Mouse (Mus musculus): ENCODE results near the gene 5730522E02Rik. TPM values are rescaled to one million over a fixed set of nuclear protein-coding genes. Genes with fewer than 3 reads are reported as not detected.

5730522E02Rik gene
- polyA plus RNA-seq, 1 experiment from 2014 or later: 13.4 TPM

- peak; percentile 37 for ATAC-seq (ENCODE audit: low read depth)
- H3K4me1 ChIP-seq (replicated peaks): peaks cover 45% of the 10 kb centered on the region
- no peaks in the 10 kb centered on the region for H3K36me3 ChIP-seq
- no peaks in the 10 kb centered on the region for H3K9me3 ChIP-seq
- 18% methylated on average over 16 of the region's 16 CpGs for whole genome bisulfite sequencing
- H3K27ac ChIP-seq (replicated peaks): peak overlapping the region; percentile 84
- no peak overlapping the region for H3K4me3 ChIP-seq
- H3K27me3 ChIP-seq: no peaks in the 10 kb centered on the region
- H3K9ac ChIP-seq: peak overlapping the region; percentile 47
- peak overlapping the region; percentile 36 for H3K4me2 ChIP-seq
Observed at GRCm38 (mm10) chr11:25856629-25857568, 353.7 kb downstream of the 5730522E02Rik start.

DNA sequence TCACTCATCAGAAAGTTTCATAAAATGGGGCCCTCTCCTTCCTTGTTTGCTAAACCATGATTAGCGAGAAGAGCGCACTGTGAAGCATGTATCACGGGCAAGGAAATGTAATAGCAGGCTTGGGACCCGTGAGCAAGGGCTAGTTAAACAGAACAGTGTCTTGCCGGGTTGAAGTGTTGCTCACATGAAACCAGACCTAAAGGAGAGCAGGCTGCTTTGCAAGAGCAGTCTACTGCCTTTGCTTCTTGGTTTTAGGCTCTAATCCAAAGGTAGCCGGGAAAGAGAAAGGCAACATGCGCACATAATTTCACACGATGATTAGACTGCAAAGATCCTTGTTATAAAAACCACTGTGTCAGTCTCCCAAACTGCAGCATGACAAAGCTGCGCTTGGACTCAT lies 354.8 kb downstream of the 5730522E02Rik start:
- Histone ChIP-seq H3K36me3 (no peaks in the 10 kb centered on the region), H3K4me1 (replicated peaks) (peaks cover 45% of the 10 kb centered on the region), H3K27me3 (no peaks in the 10 kb centered on the region), H3K27ac (replicated peaks) (peak overlapping the region; percentile 84), H3K4me3 (no peak overlapping the region), H3K4me2 (peak overlapping the region; percentile 36), H3K9ac (peak overlapping the region; percentile 26; the same call in 1 of the 2 replicates), H3K9me3 (no peaks in the 10 kb centered on the region)
- 33% methylated on average over 9 of the region's 9 CpGs for WGBS
- ATAC-seq (ENCODE audit: low read depth): no peak

DNA sequence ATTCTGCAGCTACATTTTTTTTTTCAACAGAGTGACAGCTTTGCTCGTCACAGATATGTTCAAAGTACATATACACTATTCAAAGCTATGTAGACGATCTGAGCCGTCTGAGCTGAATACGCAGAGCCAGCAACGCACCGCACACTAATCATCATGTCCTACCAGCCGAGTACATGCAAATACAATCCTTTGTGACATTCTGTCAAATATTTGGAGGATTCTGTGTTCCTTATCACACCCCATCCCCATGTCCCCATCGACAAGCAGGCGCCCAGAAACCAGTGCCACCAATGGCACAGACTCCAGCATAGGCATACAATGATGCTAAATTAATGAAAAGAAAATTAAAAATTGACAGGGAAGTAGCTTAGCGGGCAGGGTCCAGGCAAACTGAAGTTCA lies 356.3 kb downstream of the 5730522E02Rik start:
- Histone ChIP-seq H3K27me3 (no peaks in the 10 kb centered on the region), H3K27ac (replicated peaks) (peak overlapping the region; percentile 84), H3K9ac (no peak overlapping the region), H3K4me2 (no peak overlapping the region), H3K4me1 (replicated peaks) (peaks cover 45% of the 10 kb centered on the region), H3K9me3 (no peaks in the 10 kb centered on the region), H3K36me3 (no peaks in the 10 kb centered on the region), H3K4me3 (no peak overlapping the region)
- ATAC-seq (ENCODE audit: low read depth): no peak
- 43% methylated on average over 10 of the region's 10 CpGs for WGBS

- H3K9me3 ChIP-seq: no peaks in the 10 kb centered on the region
- H3K27me3 ChIP-seq: no peaks in the 10 kb centered on the region
- H3K4me3 ChIP-seq: no peak overlapping the region
- 26% methylated on average over 5 of the region's 5 CpGs for WGBS
- ATAC-seq (ENCODE audit: low read depth): no peak
- no peaks in the 10 kb centered on the region for H3K36me3 ChIP-seq
- H3K9ac ChIP-seq: 0 out of 2 replicates have a peak overlapping the region, but pooled peaks have one; percentile 41
- H3K4me1 ChIP-seq (replicated peaks): peaks cover 45% of the 10 kb centered on the region
- H3K27ac ChIP-seq (replicated peaks): peak overlapping the region; percentile 71
- H3K4me2 ChIP-seq: no peak overlapping the region
Observed at GRCm38 (mm10) chr11:25853032-25853431, 357.5 kb downstream of the 5730522E02Rik start.

GRCm38 (mm10) chr11:25848824-25849644 lies 361.5 kb downstream of the 5730522E02Rik start:
- Histone ChIP-seq H3K36me3 (no peaks in the 10 kb centered on the region), H3K4me1 (replicated peaks) (peaks cover 7% of the 10 kb centered on the region), H3K9ac (no peak overlapping the region), H3K9me3 (no peaks in the 10 kb centered on the region), H3K4me3 (no peak overlapping the region), H3K27me3 (no peaks in the 10 kb centered on the region), H3K4me2 (no peak overlapping the region), H3K27ac (replicated peaks) (no peak overlapping the region)
- ATAC-seq (ENCODE audit: low read depth): no peak
- WGBS: 71% methylated on average over 14 of the region's 14 CpGs

- 89% methylated on average over 1 of the region's 1 CpGs for WGBS
- Histone ChIP-seq H3K27ac (replicated peaks) (no peak overlapping the region), H3K9ac (no peak overlapping the region), H3K4me1 (replicated peaks) (no peaks in the 10 kb centered on the region), H3K4me3 (no peak overlapping the region), H3K4me2 (no peak overlapping the region), H3K36me3 (no peaks in the 10 kb centered on the region), H3K27me3 (no peaks in the 10 kb centered on the region), H3K9me3 (no peaks in the 10 kb centered on the region)
- no peak for ATAC-seq (ENCODE audit: low read depth)
Observed at GRCm38 (mm10) chr11:25838451-25838850, 372.1 kb downstream of the 5730522E02Rik start.

DNA sequence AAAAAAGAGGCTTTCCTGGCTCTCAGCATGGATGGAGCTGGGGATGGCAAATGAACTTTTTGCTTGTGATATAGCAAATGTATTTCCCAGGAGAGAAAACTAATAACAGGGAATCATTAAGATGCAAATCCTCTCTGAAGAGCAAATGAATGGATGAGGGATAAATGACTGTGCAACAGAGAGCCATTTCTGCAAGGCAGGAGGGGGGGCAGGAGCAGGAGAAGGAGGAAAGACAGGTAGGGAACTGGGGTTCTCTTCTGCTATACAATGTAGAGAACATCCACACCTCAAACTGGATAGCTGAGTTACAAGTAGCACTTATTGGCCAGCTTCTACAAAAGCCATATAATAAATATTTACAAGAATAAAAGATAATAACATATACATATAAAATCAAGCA lies 390.8 kb downstream of the 5730522E02Rik start:
- Histone ChIP-seq H3K4me3 (no peak overlapping the region), H3K9me3 (peaks cover 11% of the 10 kb centered on the region), H3K36me3 (no peaks in the 10 kb centered on the region), H3K27me3 (no peaks in the 10 kb centered on the region), H3K27ac (replicated peaks) (peak overlapping the region; percentile 54; the same call in 1 of the 2 replicates), H3K9ac (no peak overlapping the region), H3K4me2 (no peak overlapping the region), H3K4me1 (replicated peaks) (peaks cover 7% of the 10 kb centered on the region; the same call in 1 of the 2 replicates)
- peak; percentile 27; the same call in 1 of the 2 replicates for ATAC-seq (ENCODE audit: low read depth)

- Histone ChIP-seq H3K9ac (no peak overlapping the region), H3K27ac (replicated peaks) (no peak overlapping the region), H3K9me3 (no peaks in the 10 kb centered on the region), H3K4me2 (no peak overlapping the region), H3K4me1 (replicated peaks) (no peaks in the 10 kb centered on the region), H3K27me3 (no peaks in the 10 kb centered on the region), H3K36me3 (no peaks in the 10 kb centered on the region), H3K4me3 (no peak overlapping the region)
- ATAC-seq (ENCODE audit: low read depth): no peak
- WGBS: 58% methylated on average over 2 of the region's 2 CpGs
Observed at GRCm38 (mm10) chr11:25813446-25813845, 397.1 kb downstream of the 5730522E02Rik start.

GRCm38 (mm10) chr11:25787691-25788090 lies 422.9 kb downstream of the 5730522E02Rik start:
- no peaks in the 10 kb centered on the region for H3K27me3 ChIP-seq
- no peak for ATAC-seq (ENCODE audit: low read depth)
- no peak overlapping the region for H3K4me3 ChIP-seq
- WGBS: 91% methylated on average over 1 of the region's 1 CpGs
- no peak overlapping the region for H3K9ac ChIP-seq
- H3K27ac ChIP-seq (replicated peaks): no peak overlapping the region
- H3K9me3 ChIP-seq: no peaks in the 10 kb centered on the region
- H3K4me2 ChIP-seq: no peak overlapping the region
- no peaks in the 10 kb centered on the region for H3K36me3 ChIP-seq
- H3K4me1 ChIP-seq (replicated peaks): no peaks in the 10 kb centered on the region

DNA sequence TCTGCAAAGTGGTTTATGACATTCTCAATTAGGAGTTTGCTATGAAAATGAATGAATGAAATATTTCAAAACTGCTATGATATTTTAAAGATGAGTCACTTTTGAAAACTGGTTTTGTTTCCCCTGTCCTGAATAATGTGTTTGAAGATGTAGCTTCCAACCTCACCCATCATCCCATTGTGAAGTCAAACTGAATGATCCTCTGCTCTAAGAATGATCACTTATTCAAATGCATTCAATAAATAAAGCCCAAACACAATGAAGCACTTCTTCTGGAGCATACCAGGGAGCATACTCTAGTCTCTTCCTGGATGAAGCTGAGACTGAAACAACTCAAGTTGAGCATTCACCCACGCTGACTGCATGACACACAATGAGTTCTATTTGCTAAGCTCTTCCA lies 438.3 kb downstream of the 5730522E02Rik start:
- peaks cover 15% of the 10 kb centered on the region for H3K4me1 ChIP-seq (replicated peaks)
- no peak overlapping the region for H3K27ac ChIP-seq (replicated peaks)
- H3K4me3 ChIP-seq: no peak overlapping the region
- H3K9ac ChIP-seq: no peak overlapping the region
- H3K36me3 ChIP-seq: no peaks in the 10 kb centered on the region
- no peaks in the 10 kb centered on the region for H3K27me3 ChIP-seq
- 0 out of 2 replicates have a peak, but pooled peaks cover 6% of the 10 kb centered on the region for H3K9me3 ChIP-seq
- H3K4me2 ChIP-seq: no peak overlapping the region
- WGBS: 44% methylated on average over 1 of the region's 1 CpGs
- no peak for ATAC-seq (ENCODE audit: low read depth)

- H3K4me3 ChIP-seq: no peak overlapping the region
- peak; percentile 87 for ATAC-seq (ENCODE audit: low read depth)
- H3K27me3 ChIP-seq: no peaks in the 10 kb centered on the region
- H3K36me3 ChIP-seq: no peaks in the 10 kb centered on the region
- 22% methylated on average over 3 of the region's 3 CpGs for WGBS
- no peak overlapping the region for H3K4me2 ChIP-seq
- H3K4me1 ChIP-seq (replicated peaks): peaks cover 15% of the 10 kb centered on the region
- 0 out of 2 replicates have a peak, but pooled peaks cover 6% of the 10 kb centered on the region for H3K9me3 ChIP-seq
- no peak overlapping the region for H3K9ac ChIP-seq
- H3K27ac ChIP-seq (replicated peaks): peak overlapping the region; percentile 59; the same call in 1 of the 2 replicates
Observed at GRCm38 (mm10) chr11:25770991-25771568, 439.5 kb downstream of the 5730522E02Rik start.
